Mouse (Mus musculus) E14TG2a.4 (cell line): Measurements from ENCODE around the gene Fance.
"Not testable (repeated sequence)": the region's sequence is repeated elsewhere in the genome, so short reads cannot be mapped to it uniquely, and the experiment has no call there.

Experiments
- H3K27me3 ChIP-seq: 2 replicates; pipeline ENCODE4 v1.6.1; 2014; ENCODE audit warnings: low read length, control low read depth; ENCODE audit not compliant: insufficient read depth
- H3K36me3 ChIP-seq: 2 replicates; pipeline ENCODE4 v1.6.1; 2014; ENCODE audit warnings: low read length, control low read depth; ENCODE audit not compliant: insufficient read depth
- H3K4me1 ChIP-seq: replicated peaks from 2 replicates; pipeline ENCODE4 v1.6.1; 2014; ENCODE audit warnings: low read depth, low read length, control low read depth
- H3K4me3 ChIP-seq: replicated peaks from 2 replicates; pipeline ENCODE4 v1.5.1; 2014; ENCODE audit warnings: mild to moderate bottlenecking, low read length
- H3K9me3 ChIP-seq: 2 replicates; pipeline ENCODE4 v1.6.1; 2014; ENCODE audit warnings: low read length, control low read depth
- CTCF ChIP-seq: conservative IDR thresholded peaks from 2 replicates; pipeline ENCODE4 v1.5.1; 2014; ENCODE audit warnings: low read length
- NANOG ChIP-seq: IDR thresholded peaks from 2 replicates; pipeline ENCODE4 v1.6.1; 2014; ENCODE audit warnings: borderline replicate concordance, low read length, mixed read lengths
- POU5F1 ChIP-seq: IDR thresholded peaks from 2 replicates; pipeline ENCODE4 v1.6.1; 2014; ENCODE audit warnings: low read length, borderline replicate concordance

Fance gene

GRCm38 (mm10) chr17:28350466-28351352 is 37.4 kb downstream of the Fance start, which contains the start of gene Tead3:
TSS of gene Tead3 (minus strand) at chr17:28350817.
- peak within 1 kb of the TSS; percentile 89 for H3K4me3 ChIP-seq
- H3K9me3 ChIP-seq: no peaks in the 10 kb centered on the region
- TF ChIP-seq POU5F1 (no peak), NANOG (no peak), CTCF (no peak)
- peaks cover 82% of the 10 kb centered on the region for H3K27me3 ChIP-seq
- H3K4me1 ChIP-seq: peaks cover 59% of the 10 kb centered on the region
- H3K36me3 ChIP-seq: no peaks in the 10 kb centered on the region

- no peaks in the 10 kb centered on the region for H3K9me3 ChIP-seq
- TF ChIP-seq NANOG (no peak), POU5F1 (no peak), CTCF (no peak)
- peaks cover 83% of the 10 kb centered on the region for H3K27me3 ChIP-seq
These were observed 38.1 kb downstream of the Fance start for GRCm38 (mm10) chr17:28351353-28351890.

GRCm38 (mm10) chr17:28352018-28352417 is 38.7 kb downstream of the Fance start:
- Histone ChIP-seq H3K4me3 (peak overlapping the region; percentile 89), H3K27me3 (peaks cover 78% of the 10 kb centered on the region), H3K4me1 (peaks cover 58% of the 10 kb centered on the region), H3K36me3 (no peaks in the 10 kb centered on the region), H3K9me3 (no peaks in the 10 kb centered on the region)
- TF ChIP-seq NANOG (no peak), POU5F1 (no peak), CTCF (no peak)

More at GRCm38 (mm10) chr17:28351353-28351890, 38.1 kb downstream of the Fance start:
- peaks cover 58% of the 10 kb centered on the region for H3K4me1 ChIP-seq
- peak overlapping the region; percentile 89 for H3K4me3 ChIP-seq
- no peaks in the 10 kb centered on the region for H3K36me3 ChIP-seq

- no peak for TF ChIP-seq CTCF
- TF ChIP-seq NANOG: no peak
- TF ChIP-seq POU5F1: no peak
- Histone ChIP-seq H3K4me1 (peaks cover 59% of the 10 kb centered on the region), H3K36me3 (no peaks in the 10 kb centered on the region), H3K4me3 (0 out of 2 replicates have a peak overlapping the region, but pooled peaks have one; percentile 7), H3K27me3 (peaks cover 67% of the 10 kb centered on the region), H3K9me3 (no peaks in the 10 kb centered on the region)
These were observed 42.6 kb downstream of the Fance start for GRCm38 (mm10) chr17:28355871-28356270.

GRCm38 (mm10) chr17:28358576-28359261 is 45.4 kb downstream of the Fance start:
- H3K27me3 ChIP-seq: peaks cover 62% of the 10 kb centered on the region
- H3K36me3 ChIP-seq, H3K9me3 ChIP-seq: not testable (repeated sequence)
- peak overlapping the region; percentile 70 for H3K4me3 ChIP-seq
- peaks cover 67% of the 10 kb centered on the region for H3K4me1 ChIP-seq

- TF ChIP-seq CTCF: no peak
- TF ChIP-seq NANOG: no peak
- no peak for TF ChIP-seq POU5F1
- Histone ChIP-seq H3K4me1 (peaks cover 83% of the 10 kb centered on the region), H3K27me3 (peaks cover 62% of the 10 kb centered on the region), H3K4me3 (no peak overlapping the region), H3K36me3 (no peaks in the 10 kb centered on the region), H3K9me3 (no peaks in the 10 kb centered on the region)
These were observed 47.4 kb downstream of the Fance start for GRCm38 (mm10) chr17:28360531-28361277.

GRCm38 (mm10) chr17:28361921-28362652 is 48.8 kb downstream of the Fance start:
- peak overlapping the region; percentile 78 for H3K4me3 ChIP-seq
- H3K4me1 ChIP-seq: peaks cover 76% of the 10 kb centered on the region
- peaks cover 60% of the 10 kb centered on the region for H3K27me3 ChIP-seq
- H3K36me3 ChIP-seq: no peaks in the 10 kb centered on the region
- TF ChIP-seq CTCF (no peak), NANOG (no peak)
- no peaks in the 10 kb centered on the region for H3K9me3 ChIP-seq
